Mouse (Mus musculus) bone marrow, adult 2 months (tissue): Measurements from ENCODE around the gene Aaas.

ENCODE experiments used
- CTCF ChIP-seq: fragments of 200-500 bp; IDR thresholded peaks from 2 replicates; pipeline ENCODE4 v1.5.1; 2011; ENCODE audit warnings: low read length, control low read depth; ENCODE audit not compliant: control insufficient read depth, insufficient read depth
- POLR2A ChIP-seq: fragments of 200-500 bp; IDR thresholded peaks from 2 replicates; pipeline ENCODE4 v1.6.1; 2011; ENCODE audit warnings: low read depth, mild to moderate bottlenecking, control low read depth, low read length, borderline replicate concordance; ENCODE audit not compliant: control insufficient read depth

GRCm38 (mm10) chr15:102336946-102337345 is 13.6 kb downstream of the Aaas start:
- TF ChIP-seq POLR2A: no peak
- TF ChIP-seq CTCF: no peak
